Mouse (Mus musculus) gastrocnemius, postnatal 14 days (tissue): ENCODE measurements around the gene Enoph1. TPM values are rescaled to one million over a fixed set of nuclear protein-coding genes. Genes with fewer than 3 reads are reported as not detected.
A peak's percentile ranks its signal among the peaks of the same experiment; 100 is the strongest.

Experiments
- DNase-seq: peaks from one replicate; pipeline ENCODE4 v3.0.0; 2021; ENCODE audit warnings: mixed read lengths
- intact Hi-C: fragments of 180-260 bp; cut with DNase I; formaldehyde crosslinking; loops from one replicate; pipeline ENCODE4 v1.15.1; 2025; ENCODE audit warnings: low total_unique reads
- total RNA-seq, 2 experiments: library from RNA; stranded (reverse); gene quantifications; 2 replicates each; pipeline ENCODE4 v1.2.3; 2021

Enoph1 gene
- total RNA-seq, 2 experiments from 2014 or later, result 6.2 to 6.9 TPM

DNA sequence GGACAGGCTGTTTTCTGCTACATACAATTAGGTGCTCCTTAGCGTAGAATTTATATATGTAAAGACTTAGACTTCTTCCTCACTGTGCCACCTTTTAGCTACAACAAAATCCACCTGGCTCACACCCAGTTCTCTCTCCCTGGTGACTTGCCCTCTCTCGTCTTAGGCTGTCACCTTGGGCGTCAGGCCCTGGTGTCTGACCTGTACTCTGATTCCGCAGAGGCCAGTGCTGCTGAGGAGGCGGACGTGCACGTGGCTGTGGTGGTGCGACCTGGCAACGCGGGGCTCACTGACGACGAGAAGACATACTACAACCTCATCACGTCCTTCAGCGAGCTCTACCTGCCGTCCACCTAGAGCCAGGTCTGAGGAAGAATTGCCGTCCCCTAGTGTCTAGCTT, 27.8 kb downstream of the Enoph1 start:
- intact Hi-C loops, result no loop called here
- DNase-seq, result no peak

DNA sequence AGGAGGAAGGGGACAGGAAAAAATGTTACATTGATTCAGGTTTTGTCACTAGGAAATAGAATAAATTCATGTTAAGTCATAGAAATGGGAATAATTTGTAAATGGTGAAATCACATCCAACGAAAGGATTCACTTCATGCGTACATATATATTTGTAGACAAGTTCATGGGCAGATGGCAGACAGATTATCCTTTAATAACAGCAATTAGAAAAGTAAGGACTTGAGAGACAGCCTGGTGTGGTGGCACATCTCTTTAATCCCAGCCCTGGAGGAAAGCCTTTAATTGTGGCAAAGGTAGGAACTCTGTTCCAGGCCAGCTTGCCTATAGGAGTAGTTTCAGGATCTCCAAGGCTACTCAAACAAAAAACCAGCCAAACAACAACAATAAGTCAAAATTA, 29.7 kb downstream of the Enoph1 start:
- DNase-seq, result no peak
- intact Hi-C loops, result no loop called here

- intact Hi-C loops, result loop anchor here (5.0 to 10.0 kb wide), 3 partner anchors 85 to 252 kb away; partner anchors contain the start of gene Tmem150c
- peak; percentile 73 for DNase-seq
Observed at GRCm38 (mm10) chr5:100070255-100070654, 30.5 kb downstream of the Enoph1 start.

- DNase-seq, result no peak
- intact Hi-C loops, result loop anchor here (5.0 to 10.0 kb wide), 3 partner anchors 83 to 251 kb away; partner anchors contain the start of gene Tmem150c
Observed at GRCm38 (mm10) chr5:100071541-100071940, 31.8 kb downstream of the Enoph1 start.

DNA sequence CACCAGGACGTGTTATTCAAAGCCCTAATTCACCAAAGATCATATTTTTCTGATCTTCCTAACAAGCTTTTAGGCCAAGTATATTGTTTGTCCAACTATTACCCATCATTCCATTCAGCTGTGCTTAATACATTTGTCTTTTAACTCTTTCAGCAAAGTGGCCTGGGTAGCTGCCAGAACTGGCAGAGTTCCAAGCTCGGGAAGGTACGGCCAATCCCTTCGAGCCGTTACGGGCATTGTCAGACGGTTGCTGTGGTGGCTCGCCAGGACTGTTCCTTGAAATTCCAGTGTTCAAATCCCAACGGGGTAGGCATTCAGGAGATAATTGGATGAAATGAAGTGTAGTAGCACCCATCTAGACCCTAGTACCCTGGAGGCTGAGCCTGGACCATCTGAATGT, 32.8 kb downstream of the Enoph1 start:
- no peak for DNase-seq
- intact Hi-C loops, result loop anchor here (5.0 to 10.0 kb wide), 3 partner anchors 82 to 250 kb away; partner anchors contain the start of gene Tmem150c

DNA sequence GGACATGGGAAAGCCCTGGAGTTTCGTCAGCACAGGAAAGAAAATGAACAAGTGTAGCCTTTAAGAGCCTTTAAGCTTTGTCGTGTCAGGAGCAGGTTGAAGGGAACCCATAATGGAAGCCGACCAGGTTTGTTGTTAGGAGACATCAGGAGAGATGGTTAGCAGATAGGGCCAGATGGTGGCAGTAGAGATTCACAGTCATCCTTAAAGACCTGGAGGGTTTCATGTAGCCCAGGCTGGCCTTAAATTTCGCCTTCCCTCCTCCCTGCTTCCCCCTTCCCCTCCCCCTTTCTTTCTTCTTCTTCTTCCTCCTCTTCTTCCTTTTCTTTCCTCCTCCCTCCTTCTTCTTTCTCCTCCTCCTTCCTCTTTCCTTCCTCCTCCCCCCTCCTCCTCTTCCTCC, 34.8 kb downstream of the Enoph1 start:
- intact Hi-C loops, result loop anchor here (5.0 to 10.0 kb wide), 3 partner anchors 80 to 248 kb away; partner anchors contain the start of gene Tmem150c
- no peak for DNase-seq

DNA sequence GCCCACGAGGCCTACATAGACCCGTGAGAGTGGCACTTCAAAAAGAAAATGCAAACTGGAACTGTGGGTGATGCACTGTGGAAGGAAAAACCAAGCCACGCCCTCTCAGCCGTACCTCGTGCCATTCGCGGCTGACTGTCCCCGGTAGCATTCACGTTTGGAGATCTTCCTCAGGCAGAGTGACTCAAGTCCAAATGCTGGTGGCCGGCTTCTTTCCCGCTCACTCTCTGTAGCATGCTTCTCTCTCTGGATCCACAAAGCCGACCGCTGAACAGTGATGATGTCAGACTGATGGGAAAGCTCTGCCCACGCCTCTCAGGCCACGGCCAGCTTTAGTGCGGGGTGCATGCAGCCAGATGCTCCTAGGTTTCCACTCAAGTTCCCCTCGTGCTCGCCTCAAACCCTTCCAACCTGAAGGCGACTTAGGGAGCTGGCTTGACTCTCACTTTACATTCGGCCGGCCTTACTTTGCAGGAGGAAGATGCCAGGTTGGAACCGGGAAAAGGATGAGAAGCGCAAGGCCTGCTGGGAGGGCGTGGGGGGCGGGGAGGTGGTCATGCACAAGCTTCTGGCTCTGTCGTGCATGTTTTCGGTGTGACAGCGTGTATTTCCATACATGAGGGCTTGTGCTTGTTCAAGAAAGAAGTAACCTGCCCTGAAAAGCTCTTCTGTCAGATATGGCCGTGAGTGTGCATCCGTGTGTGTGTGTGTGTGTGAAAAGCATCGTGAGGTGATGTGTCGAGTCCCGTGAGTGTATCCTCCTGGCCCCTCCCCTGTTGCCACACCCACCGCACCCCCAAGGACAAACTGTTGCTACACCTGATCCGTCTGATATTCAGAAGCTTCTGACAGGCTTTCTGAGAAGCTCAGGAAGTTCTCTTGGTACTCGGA, 39.5 kb downstream of the Enoph1 start:
- intact Hi-C loops, result loop anchor here (10.0 kb wide), 1 partner anchor 76 kb away; the partner anchor contains the start of gene Tmem150c
- DNase-seq, result no peak

- intact Hi-C loops, result loop anchor here (10.0 kb wide), 1 partner anchor 75 kb away; the partner anchor contains the start of gene Tmem150c
- DNase-seq, result no peak
Observed at GRCm38 (mm10) chr5:100079931-100080275, 40.1 kb downstream of the Enoph1 start.

GRCm38 (mm10) chr5:100082006-100082405, 42.2 kb downstream of the Enoph1 start:
- no peak for DNase-seq
- intact Hi-C loops, result no loop called here

GRCm38 (mm10) chr5:100083953-100084562, 44.3 kb downstream of the Enoph1 start:
- DNase-seq, result no peak
- intact Hi-C loops, result no loop called here

DNA sequence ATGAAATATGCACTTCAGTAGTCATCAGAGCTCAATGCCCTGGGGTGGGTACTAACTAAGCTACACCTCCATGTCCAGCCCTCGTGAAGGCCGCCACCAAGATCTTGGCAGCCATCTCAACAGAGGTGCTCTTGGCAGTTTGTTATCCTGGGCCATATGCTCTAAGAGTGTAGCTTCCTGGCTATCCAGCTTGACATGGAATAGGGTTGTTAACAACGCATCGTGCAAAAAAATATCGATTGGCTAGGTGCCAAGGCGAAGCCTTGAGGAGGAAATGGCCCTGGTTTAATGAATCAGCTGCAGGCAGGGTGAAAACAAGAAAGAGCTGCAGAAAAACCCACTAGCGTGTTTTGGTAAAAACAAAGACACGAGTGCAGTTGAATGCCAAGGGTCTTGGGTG, 45.3 kb downstream of the Enoph1 start:
- DNase-seq, result no peak
- intact Hi-C loops, result no loop called here

DNA sequence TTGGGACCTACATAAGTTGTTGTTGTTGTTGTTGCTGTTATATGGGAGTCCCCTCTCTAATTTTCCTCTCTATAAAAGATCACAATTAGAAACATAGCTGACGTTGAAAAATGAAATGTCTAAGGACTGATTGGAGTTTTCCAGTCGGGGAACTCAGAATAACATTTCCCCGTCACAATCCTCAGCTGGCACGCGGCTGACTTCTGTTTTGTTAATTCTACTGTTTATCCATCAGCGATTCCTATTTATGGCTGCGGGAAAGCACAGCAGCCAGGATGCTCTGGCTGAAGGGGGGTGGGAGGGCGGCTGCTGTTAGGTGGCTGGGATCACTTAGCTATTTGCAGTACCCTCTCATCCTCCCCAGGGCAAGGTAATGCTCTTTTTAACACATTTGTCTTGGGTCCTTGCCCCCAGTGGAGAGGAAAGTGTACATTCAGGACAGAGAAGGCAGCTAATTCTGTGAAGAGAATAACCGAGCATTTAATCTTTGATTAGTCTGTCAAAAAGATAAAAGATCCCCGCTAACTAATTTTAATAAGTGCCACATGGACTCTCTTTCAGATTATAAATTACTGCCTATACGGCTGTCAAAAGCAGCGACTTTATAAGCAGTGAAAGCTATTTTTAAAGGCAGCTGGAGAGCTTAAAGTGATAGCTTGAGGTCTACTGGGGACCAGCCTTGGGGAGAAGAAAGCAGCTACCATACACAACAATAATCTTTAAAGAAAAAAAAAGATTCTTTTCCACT, 50.9 kb downstream of the Enoph1 start:
- no peak for DNase-seq
- intact Hi-C loops, result no loop called here

GRCm38 (mm10) chr5:100091263-100091594, 51.4 kb downstream of the Enoph1 start:
- intact Hi-C loops, result no loop called here
- no peak for DNase-seq

DNA sequence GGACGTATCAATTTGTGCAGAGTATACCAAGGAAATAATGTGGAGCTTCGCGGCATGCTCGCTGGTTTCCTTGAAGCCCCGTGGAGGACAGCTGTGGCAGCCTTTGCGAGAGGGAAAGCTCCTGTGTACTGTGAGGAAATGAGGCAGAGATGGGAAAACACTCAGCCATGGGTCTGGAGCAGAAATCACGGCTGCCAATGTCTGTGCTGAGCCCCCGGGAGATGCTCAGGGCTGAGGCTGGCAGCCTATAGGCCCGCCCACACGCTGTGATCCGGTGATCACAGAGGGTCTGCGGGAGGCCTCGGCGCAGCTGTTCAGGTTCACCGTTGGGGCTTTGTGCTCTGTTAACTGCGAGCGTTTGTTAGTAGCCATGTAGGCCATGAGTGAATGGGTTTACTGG, 51.8 kb downstream of the Enoph1 start:
- no peak for DNase-seq
- intact Hi-C loops, result no loop called here

- intact Hi-C loops, result no loop called here
- no peak for DNase-seq
Observed at GRCm38 (mm10) chr5:100096955-100097354, 57.2 kb downstream of the Enoph1 start.

GRCm38 (mm10) chr5:100097967-100098366, 58.2 kb downstream of the Enoph1 start:
- intact Hi-C loops, result no loop called here
- no peak for DNase-seq

DNA sequence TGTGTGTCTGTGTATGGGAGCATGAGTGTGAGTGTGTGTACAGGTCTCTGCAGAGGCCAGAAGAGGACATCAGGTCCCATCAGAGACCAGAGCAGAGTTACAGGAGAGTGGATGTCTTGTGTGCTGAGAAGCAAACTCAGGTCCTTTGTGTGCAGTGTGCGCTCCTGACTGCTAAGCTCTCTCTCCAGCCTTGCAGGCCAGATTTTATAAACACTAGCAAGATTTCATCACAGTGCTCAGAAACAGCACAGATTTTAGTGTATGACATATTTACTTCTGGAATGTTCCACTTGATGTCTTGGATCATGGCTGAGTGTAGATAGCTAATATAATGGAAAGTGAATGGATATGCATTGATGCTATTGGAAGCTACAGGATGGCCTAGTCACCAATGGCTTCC, 62.6 kb downstream of the Enoph1 start:
- no peak for DNase-seq
- intact Hi-C loops, result no loop called here

- DNase-seq, result peak; percentile 25
- intact Hi-C loops, result no loop called here
Observed at GRCm38 (mm10) chr5:100108866-100109265, 69.1 kb downstream of the Enoph1 start.

DNA sequence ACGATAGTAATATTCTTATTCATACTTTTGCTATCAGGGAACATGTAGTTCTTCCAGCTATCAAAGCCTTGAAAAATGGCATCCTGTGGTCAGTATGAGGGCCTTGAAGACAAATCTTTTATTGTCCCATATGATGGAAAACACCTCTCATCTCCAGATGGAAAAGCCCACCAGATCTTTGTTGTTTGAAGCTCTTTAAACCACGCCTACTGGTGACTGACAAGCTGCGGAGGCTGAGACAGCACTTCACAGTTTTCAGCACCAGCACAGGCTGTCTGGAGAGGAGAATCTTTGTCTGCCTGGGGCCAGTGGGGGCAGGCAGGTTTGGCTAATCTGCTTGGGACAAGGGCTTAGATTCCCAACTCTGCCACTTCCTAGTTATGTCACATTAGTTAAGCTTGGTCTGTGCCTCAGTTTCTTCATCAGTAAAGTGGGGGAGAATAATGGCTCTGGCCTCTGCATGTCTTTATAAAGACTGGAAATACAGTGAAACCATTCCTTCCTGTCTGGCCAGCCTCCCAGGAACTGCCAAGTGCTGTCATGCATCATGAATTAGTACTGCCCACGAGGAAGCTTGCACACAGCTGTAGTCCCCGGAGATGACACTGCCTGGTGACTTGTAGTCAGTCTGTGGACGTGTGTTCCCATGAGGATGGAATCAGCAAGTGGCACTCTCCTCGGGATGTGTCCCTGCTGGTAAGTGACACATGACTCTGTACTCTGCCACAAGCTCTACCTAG, 69.9 kb downstream of the Enoph1 start:
- no peak for DNase-seq
- intact Hi-C loops, result no loop called here
